In the genomic region with DNA sequence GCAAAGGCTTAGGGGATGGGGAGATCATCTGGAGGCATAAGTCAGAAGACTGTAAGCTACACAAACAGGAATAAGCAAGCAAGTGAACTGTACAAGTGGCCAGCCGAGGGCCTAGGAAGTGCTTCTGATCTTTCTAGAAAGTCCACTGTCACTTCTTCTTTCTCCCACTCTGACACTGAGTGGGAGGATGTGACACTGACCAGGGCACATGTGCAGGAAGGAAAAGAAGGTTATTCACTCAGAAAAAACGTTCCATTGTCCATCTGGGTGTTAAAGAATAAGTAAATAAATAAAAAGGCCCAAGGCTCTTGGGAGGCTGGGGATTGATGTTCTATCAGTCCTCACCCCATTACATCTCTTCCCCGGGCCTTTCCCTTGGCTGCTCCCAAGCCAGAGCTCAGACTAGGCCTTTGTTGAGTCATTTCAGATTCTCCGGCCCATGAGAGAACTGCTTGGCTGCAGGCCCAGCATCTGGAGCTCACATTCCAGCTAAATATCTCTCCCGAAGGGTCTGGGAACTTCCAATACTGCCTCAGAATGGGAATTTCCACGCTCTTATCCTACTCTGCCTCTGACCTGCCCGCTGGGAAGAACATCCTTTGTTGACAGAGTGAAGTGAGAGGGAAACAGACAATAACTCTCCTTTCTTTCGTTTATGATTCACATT, we compare ENCODE assay signal across 9 mouse cellular contexts. TPM values are rescaled to one million over a fixed set of nuclear protein-coding genes. Genes with fewer than 3 reads are reported as not detected.
DNase-seq lines count a peak whose midpoint lies in the region; ATAC-seq lines count a peak whose summit lies in the region.
"Had no signal": no experiment of that assay in that cellular context is flagged by ENCODE, and none has a peak within 500 bp of the region (broad histone marks: within the 10 kb centered on the region; RNA-seq: fewer than 3 reads in every experiment).

No protein-coding gene starts in this region.

- H3K27ac ChIP-seq in embryonic facial prominence, embryonic 13.5 days, result peak overlapping the region; percentile 82

- 0 out of 2 replicates have a peak overlapping the region, but pooled peaks have one; percentile 9 for H3K4me2 ChIP-seq in embryonic facial prominence, embryonic 13.5 days

- DNase-seq in left cerebral cortex, postnatal 4 days, result peak; percentile 18
- DNase-seq in left cerebral cortex, adult 11 months (ENCODE audit: low spot score), result no peak
- DNase-seq in heart, postnatal 14 days, result peak; percentile 80 to 84
- DNase-seq in kidney, postnatal 4 days, result peak; percentile 77 to 82
- DNase-seq in ovary, postnatal 10 days (ENCODE audit: low spot score), result peak; percentile 41
- no peak for DNase-seq in frontal cortex, postnatal 36 days (ENCODE audit: low spot score in 2 of 2)
- no peak for DNase-seq in yolk sac, embryonic 10.5 days (ENCODE audit: low spot score)

- H3K9ac ChIP-seq in embryonic facial prominence, embryonic 13.5 days, result no peak overlapping the region

- ATAC-seq in embryonic facial prominence, embryonic 13.5 days (ENCODE audit: insufficient number of reproducible peaks, insufficient read depth, low FRiP score, low TSS enrichment, low read depth), result 0 out of 2 replicates have a peak, but pooled peaks have one; percentile 32

- H3K27me3 ChIP-seq in embryonic facial prominence, embryonic 13.5 days, result no peaks in the 10 kb centered on the region; the same call in 1 of the 2 replicates

- no peaks in the 10 kb centered on the region for H3K9me3 ChIP-seq in embryonic facial prominence, embryonic 13.5 days

- H3K36me3 ChIP-seq in embryonic facial prominence, embryonic 13.5 days, result no peaks in the 10 kb centered on the region
- H3K36me3 ChIP-seq: G1E had no signal

- no peak overlapping the region for H3K4me3 ChIP-seq in embryonic facial prominence, embryonic 13.5 days

- intact Hi-C loops in left cerebral cortex, postnatal 4 days (cut with DNase I), result no loop called here
- intact Hi-C loops in heart, postnatal 14 days (cut with DNase I), result no loop called here

- H3K4me1 ChIP-seq in embryonic facial prominence, embryonic 13.5 days, result peaks cover 23% of the 10 kb centered on the region

- 35% methylated on average over 8 of the region's 8 CpGs for WGBS in embryonic facial prominence, embryonic 13.5 days

RNA-seq across cellular contexts. Expression of gene Ccl2, which starts 2.6 kb away (rescaled TPM):
- total RNA-seq in left cerebral cortex, postnatal 4 days (2021), result 1 to 10 TPM in 1 of 2 experiments, not detected in 1; 1.2 TPM
- polyA plus RNA-seq in embryonic facial prominence, embryonic 13.5 days (2015; fragmentation: Nextera tagmentation; extraction: Ambion mirVana), result 2.9 and 4.2 TPM in 2 replicates
- 1 to 10 TPM; 1.2 to 1.7 TPM for total RNA-seq in heart, postnatal 14 days (2021)
- total RNA-seq: G1E had no signal
- polyA plus RNA-seq: G1E had no signal

RNA-seq across cellular contexts. Expression of gene Gm17268, which starts 5.6 kb away (rescaled TPM):
- total RNA-seq in left cerebral cortex, postnatal 4 days (2021), result not detected
- polyA plus RNA-seq in embryonic facial prominence, embryonic 13.5 days (2015; fragmentation: Nextera tagmentation; extraction: Ambion mirVana), result not detected in 2 replicates
- total RNA-seq in heart, postnatal 14 days (2021), result not detected
- total RNA-seq: G1E had no signal
- polyA plus RNA-seq: G1E had no signal

RNA-seq across cellular contexts. Expression of gene Ccl7, which starts 12.7 kb away (rescaled TPM):
- not detected for total RNA-seq in left cerebral cortex, postnatal 4 days (2021)
- polyA plus RNA-seq in embryonic facial prominence, embryonic 13.5 days (2015; fragmentation: Nextera tagmentation; extraction: Ambion mirVana), result 1.3 and 1.5 TPM in 2 replicates
- under 1 TPM; 0.39 to 0.48 TPM for total RNA-seq in heart, postnatal 14 days (2021)
- total RNA-seq: G1E had no signal
- polyA plus RNA-seq: G1E had no signal

RNA-seq across cellular contexts. Expression of gene Ccl11, which starts 24.8 kb away (rescaled TPM):
- total RNA-seq in left cerebral cortex, postnatal 4 days (2021), result not detected
- polyA plus RNA-seq in embryonic facial prominence, embryonic 13.5 days (2015; fragmentation: Nextera tagmentation; extraction: Ambion mirVana), result 1.2 and 1.3 TPM in 2 replicates
- total RNA-seq in heart, postnatal 14 days (2021), result under 1 TPM; 0.54 to 0.79 TPM
- total RNA-seq: G1E had no signal
- polyA plus RNA-seq: G1E had no signal

Comparison
In these comparisons a context has a peak if more than half of its experiments do, and no peak if none do; other contexts are left out.
1. DNase-seq: peak in left cerebral cortex, postnatal 4 days (single experiment), heart, postnatal 14 days (2 of 2), kidney, postnatal 4 days (2 of 2) and ovary, postnatal 10 days (single experiment); none in left cerebral cortex, adult 11 months (single experiment), frontal cortex, postnatal 36 days (0 of 2) and yolk sac, embryonic 10.5 days (single experiment).